Mouse (Mus musculus) heart, embryonic 10.5 days (tissue): Measurements from ENCODE around the gene Il4i1. TPM values are rescaled to one million over a fixed set of nuclear protein-coding genes. Genes with fewer than 3 reads are reported as not detected.
A peak's percentile ranks its signal among the peaks of the same experiment; 100 is the strongest.

Experiments
- DNase-seq: peaks from one replicate; pipeline ENCODE4 v3.0.0-alpha.2; 2017; ENCODE audit warnings: low spot score
- H3K27ac ChIP-seq: fragments of 300-500 bp; sonication (generic); 2 replicates; pipeline ENCODE4 v1.5.1; 2016; ENCODE audit warnings: mild to moderate bottlenecking
- H3K27me3 ChIP-seq: fragments of 300-500 bp; sonication (generic); 2 replicates; pipeline ENCODE4 v1.6.1; 2016; ENCODE audit warnings: mild to moderate bottlenecking; ENCODE audit not compliant: poor library complexity, insufficient read depth, severe bottlenecking
- H3K36me3 ChIP-seq: fragments of 300-500 bp; sonication (generic); 2 replicates; pipeline ENCODE4 v1.6.1; 2016; ENCODE audit warnings: mild to moderate bottlenecking, moderate library complexity
- H3K4me1 ChIP-seq: fragments of 300-500 bp; sonication (generic); 2 replicates; pipeline ENCODE4 v1.6.1; 2016; ENCODE audit warnings: mild to moderate bottlenecking
- H3K4me3 ChIP-seq: fragments of 300-500 bp; sonication (generic); 2 replicates; pipeline ENCODE4 v1.5.1; 2016; ENCODE audit warnings: mild to moderate bottlenecking, moderate library complexity
- H3K9me3 ChIP-seq: fragments of 300-500 bp; sonication (generic); 2 replicates; pipeline ENCODE4 v1.6.1; 2016; ENCODE audit warnings: mild to moderate bottlenecking, moderate library complexity
- WGBS: fragments of 180-500 bp; shearing (Covaris S2); methylation state at CpG from one replicate; pipeline ENCODE4 v1.1.7; 2016; 5-methylcytosine and 5-hydroxymethylcytosine counted together
- polyA plus RNA-seq: library from polyadenylated mRNA; unstranded; fragments of >200 nt; fragmentation: Nextera tagmentation; extraction: Ambion mirVana; gene quantifications from 2 replicates; pipeline ENCODE4 v1.2.1, GENCODE M21; 2016

Gene Il4i1
- polyA plus RNA-seq, 1 experiment from 2014 or later = 0.41 TPM

- Histone ChIP-seq H3K27me3 (no peaks in the 10 kb centered on the region), H3K36me3 (peaks cover 18% of the 10 kb centered on the region), H3K27ac (peak overlapping the region; percentile 94), H3K4me1 (peaks cover 74% of the 10 kb centered on the region), H3K4me3 (peak overlapping the region; percentile 71), H3K9me3 (no peaks in the 10 kb centered on the region)
- WGBS = 26% methylated on average over 26 of the region's 26 CpGs
- no peak for DNase-seq
Observed at GRCm38 (mm10) chr7:44853596-44854355, 37.6 kb downstream of the Il4i1 start.

GRCm38 (mm10) chr7:44854356-44855031 lies 38.3 kb downstream of the Il4i1 start:
- Histone ChIP-seq H3K36me3 (peaks cover 19% of the 10 kb centered on the region), H3K27ac (peak overlapping the region; percentile 94), H3K4me1 (peaks cover 74% of the 10 kb centered on the region), H3K4me3 (peak overlapping the region; percentile 71), H3K27me3 (no peaks in the 10 kb centered on the region), H3K9me3 (no peaks in the 10 kb centered on the region)
- DNase-seq = peak; percentile 96
- under 1% methylated on average over 45 of the region's 45 CpGs for WGBS

GRCm38 (mm10) chr7:44855036-44855435 lies 38.8 kb downstream of the Il4i1 start:
- peaks cover 74% of the 10 kb centered on the region for H3K4me1 ChIP-seq

DNA sequence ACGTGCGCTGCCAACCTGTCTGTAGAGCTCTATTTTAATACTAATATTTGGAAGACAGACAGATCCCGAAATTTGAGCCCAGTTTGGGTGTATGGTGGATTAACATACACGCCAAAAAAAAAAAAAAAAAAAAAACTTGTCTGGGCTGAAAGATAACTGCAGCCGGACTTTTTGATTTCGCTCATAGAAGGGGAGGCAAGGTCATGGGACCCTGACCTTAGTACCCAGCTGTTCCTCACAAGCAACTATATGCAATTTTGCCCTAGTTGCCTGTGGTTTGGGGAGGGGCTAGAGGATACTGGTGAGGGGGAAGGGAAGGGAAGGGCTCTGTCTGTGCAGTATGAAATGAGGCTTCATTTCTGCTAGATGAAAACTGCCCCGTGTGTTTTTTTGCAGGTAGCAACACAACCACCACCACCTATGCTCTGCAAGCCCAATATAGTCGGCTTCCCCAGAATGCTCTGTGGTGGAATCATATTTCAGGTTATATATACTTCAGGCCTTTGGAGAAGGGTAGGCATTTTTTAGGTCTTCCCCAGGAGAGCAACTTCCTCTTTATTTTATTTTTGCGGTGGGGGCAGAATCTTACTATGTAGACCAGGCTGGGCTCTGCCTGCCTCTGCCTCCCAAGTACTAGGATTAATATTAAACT lies 40.2 kb downstream of the Il4i1 start:
- Histone ChIP-seq H3K9me3 (no peaks in the 10 kb centered on the region), H3K4me1 (peaks cover 72% of the 10 kb centered on the region), H3K27ac (peak overlapping the region; percentile 93), H3K27me3 (no peaks in the 10 kb centered on the region), H3K4me3 (peak overlapping the region; percentile 97), H3K36me3 (peaks cover 30% of the 10 kb centered on the region)
- no peak for DNase-seq
- 56% methylated on average over 9 of the region's 9 CpGs for WGBS

More at GRCm38 (mm10) chr7:44855036-44855435, 38.8 kb downstream of the Il4i1 start:
- no peak for DNase-seq
- Histone ChIP-seq H3K27me3 (no peaks in the 10 kb centered on the region), H3K9me3 (no peaks in the 10 kb centered on the region), H3K27ac (peak overlapping the region; percentile 94), H3K4me3 (peak overlapping the region; percentile 71), H3K36me3 (peaks cover 24% of the 10 kb centered on the region)
- 41% methylated on average over 10 of the region's 10 CpGs for WGBS

DNA sequence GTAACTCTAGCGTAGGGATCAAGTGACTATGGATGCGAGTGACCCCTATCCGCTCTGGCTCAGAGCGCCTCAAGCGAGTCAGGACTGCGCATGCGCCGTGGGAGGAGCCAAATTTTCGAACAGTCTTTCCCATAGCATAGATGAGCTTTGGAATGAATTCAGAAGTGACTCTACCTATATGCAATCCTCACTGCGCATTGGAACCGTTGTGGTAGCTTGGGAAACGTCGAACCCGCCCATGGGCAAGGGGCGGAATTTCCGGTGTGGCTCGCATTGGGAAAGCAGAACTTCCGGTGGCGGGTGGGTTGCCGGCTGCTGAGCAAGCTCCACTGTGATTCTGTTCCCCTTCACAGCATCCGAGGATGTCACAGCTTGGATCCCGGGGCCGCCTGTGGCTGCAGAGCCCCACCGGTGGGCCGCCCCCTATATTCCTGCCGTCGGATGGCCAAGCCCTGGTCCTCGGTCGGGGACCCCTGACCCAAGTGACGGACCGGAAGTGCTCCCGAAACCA lies 40.9 kb downstream of the Il4i1 start, which contains the start of gene Pnkp:
TSS of gene Pnkp (plus strand) at position 98 of the 511 bp plus-strand sequence.
- peak; percentile 93 for DNase-seq
- under 1% methylated on average over 32 of the region's 32 CpGs for WGBS

DNA sequence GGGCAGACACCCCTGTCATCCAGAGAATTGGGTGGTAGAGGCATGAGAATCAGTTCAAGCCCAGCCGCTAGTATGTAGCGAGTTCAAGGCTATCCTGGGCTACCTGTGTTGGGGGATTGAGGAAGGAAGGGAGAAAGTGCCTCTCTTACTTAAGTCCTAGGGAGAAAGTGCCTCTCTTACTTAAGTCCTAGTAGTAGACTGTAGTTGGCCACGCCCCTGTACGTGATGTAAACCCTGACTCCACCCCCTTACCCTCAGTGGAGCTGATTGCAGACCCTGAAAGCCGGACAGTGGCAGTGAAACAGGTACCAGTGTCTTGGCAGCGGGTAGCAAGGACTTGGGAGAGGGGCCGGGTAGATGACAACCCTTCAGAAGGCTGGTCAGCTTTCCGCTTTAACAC lies 41.7 kb downstream of the Il4i1 start:
- H3K9me3 ChIP-seq = no peaks in the 10 kb centered on the region
- H3K4me1 ChIP-seq = peaks cover 64% of the 10 kb centered on the region
- no peak for DNase-seq
- peak overlapping the region; percentile 93 for H3K27ac ChIP-seq
- H3K36me3 ChIP-seq = peaks cover 37% of the 10 kb centered on the region
- H3K4me3 ChIP-seq = peak overlapping the region; percentile 97
- 24% methylated on average over 8 of the region's 8 CpGs for WGBS
- no peaks in the 10 kb centered on the region for H3K27me3 ChIP-seq

More for the DNA sequence above, 40.9 kb downstream of the Il4i1 start, which contains the start of gene Pnkp:
- Histone ChIP-seq H3K27ac (peak within 1 kb of the TSS; percentile 93), H3K36me3 (peaks cover 35% of the 10 kb centered on the region), H3K4me3 (peak within 1 kb of the TSS; percentile 97), H3K4me1 (peaks cover 70% of the 10 kb centered on the region), H3K27me3 (no peaks in the 10 kb centered on the region), H3K9me3 (no peaks in the 10 kb centered on the region)

- 89% methylated on average over 11 of the region's 11 CpGs for WGBS
- Histone ChIP-seq H3K4me1 (peaks cover 53% of the 10 kb centered on the region), H3K36me3 (peaks cover 54% of the 10 kb centered on the region), H3K9me3 (no peaks in the 10 kb centered on the region), H3K27ac (no peak overlapping the region), H3K4me3 (0 out of 2 replicates have a peak overlapping the region, but pooled peaks have one; percentile 15), H3K27me3 (no peaks in the 10 kb centered on the region)
- no peak for DNase-seq
Observed at GRCm38 (mm10) chr7:44859896-44860295, 43.7 kb downstream of the Il4i1 start.

- WGBS = 64% methylated on average over 22 of the region's 22 CpGs
- H3K36me3 ChIP-seq = peaks cover 63% of the 10 kb centered on the region
- H3K27me3 ChIP-seq = no peaks in the 10 kb centered on the region
- H3K4me1 ChIP-seq = peaks cover 53% of the 10 kb centered on the region
- peak overlapping the region; percentile 25 for H3K4me3 ChIP-seq
- 0 out of 2 replicates have a peak overlapping the region, but pooled peaks have one; percentile 12 for H3K27ac ChIP-seq
- no peak for DNase-seq
- no peaks in the 10 kb centered on the region for H3K9me3 ChIP-seq
Observed at GRCm38 (mm10) chr7:44860576-44861428, 44.6 kb downstream of the Il4i1 start.

- peaks cover 69% of the 10 kb centered on the region for H3K36me3 ChIP-seq
- peaks cover 57% of the 10 kb centered on the region for H3K4me1 ChIP-seq
- WGBS = 84% methylated on average over 14 of the region's 14 CpGs
- H3K27ac ChIP-seq = no peak overlapping the region
- H3K27me3 ChIP-seq = no peaks in the 10 kb centered on the region
- H3K4me3 ChIP-seq = no peak overlapping the region; the same call in 1 of the 2 replicates
- no peak for DNase-seq
- no peaks in the 10 kb centered on the region for H3K9me3 ChIP-seq
Observed at GRCm38 (mm10) chr7:44861429-44861816, 45.2 kb downstream of the Il4i1 start.

DNA sequence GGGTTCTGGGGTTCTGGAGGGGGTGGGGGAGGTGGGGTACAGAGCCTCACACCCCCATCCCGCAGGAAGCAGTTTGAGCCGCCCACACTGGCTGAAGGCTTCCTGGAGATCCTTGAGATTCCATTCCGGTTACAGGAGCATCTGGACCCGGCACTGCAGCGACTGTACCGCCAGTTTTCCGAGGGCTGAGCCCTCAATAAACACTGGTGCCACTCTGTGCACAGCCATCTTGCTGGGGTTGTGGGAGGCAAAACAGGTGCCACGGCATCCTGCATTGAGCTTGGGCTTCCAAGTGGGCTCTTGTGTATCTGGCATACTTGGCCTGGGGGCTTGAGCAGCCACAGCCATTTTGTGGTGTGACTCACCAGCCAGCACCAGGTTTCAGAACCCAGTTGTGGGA lies 46.2 kb downstream of the Il4i1 start:
- 83% methylated on average over 8 of the region's 8 CpGs for WGBS
- Histone ChIP-seq H3K9me3 (no peaks in the 10 kb centered on the region), H3K36me3 (peaks cover 75% of the 10 kb centered on the region), H3K27ac (no peak overlapping the region), H3K27me3 (no peaks in the 10 kb centered on the region), H3K4me1 (peaks cover 62% of the 10 kb centered on the region), H3K4me3 (no peak overlapping the region)
- DNase-seq = no peak

DNA sequence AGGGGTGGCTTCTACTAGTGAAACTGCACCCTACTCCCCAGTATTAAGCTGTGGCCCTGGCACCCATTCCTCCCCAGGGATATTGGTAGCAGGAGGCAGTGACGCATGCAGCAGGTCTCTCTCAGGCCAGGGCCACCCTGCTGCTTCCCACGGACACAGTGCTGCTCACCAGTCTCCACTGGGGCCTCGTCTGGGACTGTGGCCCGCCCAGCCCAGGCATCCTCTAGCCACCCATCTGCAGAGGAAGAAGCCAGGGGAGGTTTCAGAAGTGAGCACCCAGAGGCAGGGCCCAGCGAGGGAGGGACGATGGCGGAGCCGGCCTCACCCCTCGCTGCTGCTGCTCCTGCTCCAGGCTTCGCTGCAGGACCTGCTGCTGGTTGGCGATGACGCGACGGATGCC lies 47.0 kb downstream of the Il4i1 start:
- H3K36me3 ChIP-seq = peaks cover 75% of the 10 kb centered on the region
- H3K9me3 ChIP-seq = no peaks in the 10 kb centered on the region
- WGBS = 89% methylated on average over 14 of the region's 14 CpGs
- no peak for DNase-seq
- no peak overlapping the region for H3K27ac ChIP-seq
- H3K4me3 ChIP-seq = peak overlapping the region; percentile 0; the same call in 1 of the 2 replicates
- peaks cover 62% of the 10 kb centered on the region for H3K4me1 ChIP-seq
- H3K27me3 ChIP-seq = no peaks in the 10 kb centered on the region

- H3K27ac ChIP-seq = no peak overlapping the region; the same call in 1 of the 2 replicates
- H3K4me1 ChIP-seq = peaks cover 62% of the 10 kb centered on the region
- H3K36me3 ChIP-seq = peaks cover 73% of the 10 kb centered on the region
- no peak overlapping the region for H3K4me3 ChIP-seq
- H3K9me3 ChIP-seq = no peaks in the 10 kb centered on the region
- DNase-seq = no peak
- H3K27me3 ChIP-seq = no peaks in the 10 kb centered on the region
- WGBS = 89% methylated on average over 11 of the region's 11 CpGs
Observed at GRCm38 (mm10) chr7:44863982-44864494, 47.9 kb downstream of the Il4i1 start.
